Mouse (Mus musculus) neural tube, embryonic 14.5 days (tissue): ENCODE data around the gene Atg5. TPM values are rescaled to one million over a fixed set of nuclear protein-coding genes. Genes with fewer than 3 reads are reported as not detected.
"Not testable (repeated sequence)": the region's sequence is repeated elsewhere in the genome, so short reads cannot be mapped to it uniquely, and the experiment has no call there.

Experiments
- ATAC-seq: fragments of 200-750 bp; cut with Nextera tagmentation; 2 replicates; pipeline ENCODE4 v1.8.0; 2017; ENCODE audit warnings: low read depth, mild to moderate bottlenecking, moderate TSS enrichment, moderate library complexity
- H3K27ac ChIP-seq: fragments of 300-500 bp; sonication (generic); 2 replicates; pipeline ENCODE4 v1.5.1; 2014; ENCODE audit warnings: low read depth, mild to moderate bottlenecking, control low read depth, low read length, moderate library complexity, mixed read lengths
- H3K27me3 ChIP-seq: fragments of 300-500 bp; sonication (generic); 2 replicates; pipeline ENCODE4 v1.6.1; 2014; ENCODE audit warnings: low read length; ENCODE audit not compliant: control insufficient read depth, insufficient read depth
- H3K36me3 ChIP-seq: fragments of 300-500 bp; sonication (generic); 2 replicates; pipeline ENCODE4 v1.6.1; 2014; ENCODE audit warnings: low read length, mixed read lengths; ENCODE audit not compliant: control insufficient read depth, insufficient read depth
- H3K4me1 ChIP-seq: fragments of 300-500 bp; sonication (generic); 2 replicates; pipeline ENCODE4 v1.6.1; 2014; ENCODE audit warnings: low read length; ENCODE audit not compliant: control insufficient read depth, insufficient read depth
- H3K4me2 ChIP-seq: fragments of 300-500 bp; sonication (generic); 2 replicates; pipeline ENCODE4 v1.6.1; 2014; ENCODE audit warnings: mild to moderate bottlenecking, low read depth, low read length, control low read depth
- H3K4me3 ChIP-seq: fragments of 300-500 bp; sonication (generic); 2 replicates; pipeline ENCODE4 v1.5.1; 2014; ENCODE audit warnings: low read depth, low read length, control low read depth, mixed read lengths
- H3K9ac ChIP-seq: fragments of 300-500 bp; sonication (generic); replicated peaks from 2 replicates; pipeline ENCODE4 v1.6.1; 2014; ENCODE audit warnings: low read depth, mild to moderate bottlenecking, control low read depth, low read length, mixed read lengths
- H3K9me3 ChIP-seq: fragments of 300-500 bp; sonication (generic); 2 replicates; pipeline ENCODE4 v1.6.1; 2016; ENCODE audit warnings: low read length; ENCODE audit not compliant: control insufficient read depth
- WGBS: fragments of 180-500 bp; shearing (Covaris S2); extraction: QIAGEN DNeasy Blood & Tissue Kit; methylation state at CpG from one replicate; pipeline ENCODE4 v1.1.7; 2014; 5-methylcytosine and 5-hydroxymethylcytosine counted together
- polyA plus RNA-seq: library from polyadenylated mRNA; unstranded; fragments of >200 nt; fragmentation: Nextera tagmentation; extraction: Ambion mirVana; gene quantifications from 2 replicates; pipeline ENCODE4 v1.2.1, GENCODE M21; 2014

Gene Atg5
- polyA plus RNA-seq, 1 experiment from 2014 or later: 48.7 TPM

- no peak for ATAC-seq
- WGBS: 95% methylated on average over 8 of the region's 8 CpGs
- H3K36me3 ChIP-seq: no peaks in the 10 kb centered on the region
- no peak overlapping the region for H3K4me3 ChIP-seq
- H3K4me2 ChIP-seq: no peak overlapping the region
- H3K9ac ChIP-seq: no peak overlapping the region
- no peaks in the 10 kb centered on the region for H3K9me3 ChIP-seq
- no peak overlapping the region for H3K27ac ChIP-seq
- no peaks in the 10 kb centered on the region for H3K4me1 ChIP-seq
- H3K27me3 ChIP-seq: no peaks in the 10 kb centered on the region
These were observed 55.7 kb downstream of the Atg5 start for GRCm38 (mm10) chr10:44323836-44324235.

GRCm38 (mm10) chr10:44325551-44326500 is 57.7 kb downstream of the Atg5 start:
- Histone ChIP-seq H3K36me3 (no peaks in the 10 kb centered on the region), H3K27ac (no peak overlapping the region), H3K9me3 (no peaks in the 10 kb centered on the region), H3K4me1 (no peaks in the 10 kb centered on the region), H3K27me3 (no peaks in the 10 kb centered on the region), H3K4me3 (no peak overlapping the region), H3K9ac (no peak overlapping the region), H3K4me2 (no peak overlapping the region)
- ATAC-seq: peak; percentile 49; the same call in 1 of the 2 replicates
- WGBS: 72% methylated on average over 13 of the region's 13 CpGs

GRCm38 (mm10) chr10:44327057-44327456 is 58.9 kb downstream of the Atg5 start:
- no peak for ATAC-seq
- no peaks in the 10 kb centered on the region for H3K9me3 ChIP-seq
- no peak overlapping the region for H3K4me2 ChIP-seq
- H3K4me3 ChIP-seq: no peak overlapping the region
- WGBS: 94% methylated on average over 9 of the region's 9 CpGs
- H3K9ac ChIP-seq: no peak overlapping the region
- H3K27ac ChIP-seq: no peak overlapping the region
- H3K4me1 ChIP-seq: no peaks in the 10 kb centered on the region
- H3K27me3 ChIP-seq: no peaks in the 10 kb centered on the region
- H3K36me3 ChIP-seq: no peaks in the 10 kb centered on the region

- no peak overlapping the region for H3K4me3 ChIP-seq
- H3K9ac ChIP-seq: no peak overlapping the region
- H3K9me3 ChIP-seq: no peaks in the 10 kb centered on the region
- H3K36me3 ChIP-seq: no peaks in the 10 kb centered on the region
- no peak overlapping the region for H3K4me2 ChIP-seq
- no peaks in the 10 kb centered on the region for H3K4me1 ChIP-seq
- no peak for ATAC-seq
- no peaks in the 10 kb centered on the region for H3K27me3 ChIP-seq
- no peak overlapping the region for H3K27ac ChIP-seq
- 75% methylated on average over 3 of the region's 3 CpGs for WGBS
These were observed 60.2 kb downstream of the Atg5 start for GRCm38 (mm10) chr10:44328347-44328746.

GRCm38 (mm10) chr10:44330717-44331116 is 62.6 kb downstream of the Atg5 start:
- no peak overlapping the region for H3K9ac ChIP-seq
- no peak for ATAC-seq
- WGBS: 93% methylated on average over 1 of the region's 1 CpGs
- H3K4me2 ChIP-seq: no peak overlapping the region
- no peak overlapping the region for H3K4me3 ChIP-seq
- H3K27ac ChIP-seq: no peak overlapping the region
- no peaks in the 10 kb centered on the region for H3K9me3 ChIP-seq
- no peaks in the 10 kb centered on the region for H3K4me1 ChIP-seq
- no peaks in the 10 kb centered on the region for H3K36me3 ChIP-seq
- no peaks in the 10 kb centered on the region for H3K27me3 ChIP-seq

GRCm38 (mm10) chr10:44331469-44331868 is 63.3 kb downstream of the Atg5 start:
- Histone ChIP-seq H3K4me1 (no peaks in the 10 kb centered on the region), H3K27me3 (no peaks in the 10 kb centered on the region), H3K9ac (no peak overlapping the region), H3K4me3 (no peak overlapping the region), H3K27ac (no peak overlapping the region), H3K36me3 (no peaks in the 10 kb centered on the region), H3K9me3 (no peaks in the 10 kb centered on the region), H3K4me2 (no peak overlapping the region)
- no peak for ATAC-seq
- WGBS: 46% methylated on average over 2 of the region's 2 CpGs

- H3K27ac ChIP-seq: not testable (repeated sequence)
These were observed 64.5 kb downstream of the Atg5 start for GRCm38 (mm10) chr10:44332656-44333055.

GRCm38 (mm10) chr10:44336641-44337382 is 68.7 kb downstream of the Atg5 start:
- not testable (repeated sequence) for H3K36me3 ChIP-seq, H3K9me3 ChIP-seq, H3K9ac ChIP-seq, H3K4me2 ChIP-seq, H3K4me3 ChIP-seq, ATAC-seq, H3K4me1 ChIP-seq, H3K27ac ChIP-seq, H3K27me3 ChIP-seq
- WGBS: 66% methylated on average over 3 of the region's 3 CpGs

More at GRCm38 (mm10) chr10:44332656-44333055, 64.5 kb downstream of the Atg5 start:
- H3K27me3 ChIP-seq, H3K4me1 ChIP-seq, H3K9ac ChIP-seq, ATAC-seq, H3K4me2 ChIP-seq, H3K36me3 ChIP-seq, H3K4me3 ChIP-seq, H3K9me3 ChIP-seq: not testable (repeated sequence)
- WGBS: 97% methylated on average over 3 of the region's 3 CpGs

- Histone ChIP-seq H3K4me2 (no peak overlapping the region), H3K4me1 (no peaks in the 10 kb centered on the region), H3K9ac (no peak overlapping the region), H3K27ac (no peak overlapping the region), H3K36me3 (no peaks in the 10 kb centered on the region), H3K9me3 (no peaks in the 10 kb centered on the region), H3K4me3 (no peak overlapping the region), H3K27me3 (no peaks in the 10 kb centered on the region)
- no peak for ATAC-seq
- 63% methylated on average over 6 of the region's 6 CpGs for WGBS
These were observed 70.4 kb downstream of the Atg5 start for GRCm38 (mm10) chr10:44338571-44338970.
